Mouse (Mus musculus): ENCODE data around the gene Ip6k2.

Gene Ip6k2

GRCm38 (mm10) chr9:108820077-108820476, 36.5 kb downstream of the Ip6k2 start:
- in situ Hi-C loops (cut with MboI, MseI), result loop anchor here (10.0 kb wide), 1 partner anchor 1425 kb away; the partner anchor contains the start of gene Cspg5

- in situ Hi-C loops (cut with MboI, MseI), result loop anchor here (10.0 kb wide), 1 partner anchor 1421 kb away; the partner anchor contains the start of gene Cspg5
These were observed 40.6 kb downstream of the Ip6k2 start for GRCm38 (mm10) chr9:108824144-108824685.

- in situ Hi-C loops (cut with MboI, MseI), result loop anchor here (10.0 to 25.0 kb wide), 2 partner anchors 1012 to 1420 kb away; partner anchors contain the start of genes Camp, Cspg5 and Nme6
These were observed 41.3 kb downstream of the Ip6k2 start for GRCm38 (mm10) chr9:108824755-108825413.

GRCm38 (mm10) chr9:108825820-108826699, 42.5 kb downstream of the Ip6k2 start, which contains the start of gene Celsr3:
Celsr3 (plus strand) TSS chr9:108826320.
- in situ Hi-C loops (cut with MboI, MseI), result loop anchor here (10.0 to 25.0 kb wide), 2 partner anchors 1011 to 1419 kb away; partner anchors contain the start of genes Camp, Cspg5 and Nme6

- in situ Hi-C loops (cut with MboI, MseI), result loop anchor here (10.0 to 25.0 kb wide), 2 partner anchors 1010 to 1418 kb away; partner anchors contain the start of genes Camp, Cspg5 and Nme6
These were observed 43.2 kb downstream of the Ip6k2 start for GRCm38 (mm10) chr9:108826700-108827340.

GRCm38 (mm10) chr9:108827454-108827853, 43.9 kb downstream of the Ip6k2 start:
- in situ Hi-C loops (cut with MboI, MseI), result loop anchor here (10.0 to 25.0 kb wide), 2 partner anchors 1010 to 1417 kb away; partner anchors contain the start of genes Camp, Cspg5 and Nme6

GRCm38 (mm10) chr9:108827906-108828305, 44.3 kb downstream of the Ip6k2 start:
- in situ Hi-C loops (cut with MboI, MseI), result loop anchor here (10.0 to 25.0 kb wide), 2 partner anchors 1009 to 1417 kb away; partner anchors contain the start of genes Camp, Cspg5 and Nme6

GRCm38 (mm10) chr9:108831637-108832036, 48.0 kb downstream of the Ip6k2 start:
- in situ Hi-C loops (cut with MboI, MseI), result loop anchor here (25.0 kb wide), 1 partner anchor 1006 kb away; the partner anchor contains the start of genes Camp and Nme6

- in situ Hi-C loops (cut with MboI, MseI), result loop anchor here (25.0 kb wide), 1 partner anchor 1005 kb away; the partner anchor contains the start of genes Camp and Nme6
These were observed 49.0 kb downstream of the Ip6k2 start for GRCm38 (mm10) chr9:108832390-108833108.

GRCm38 (mm10) chr9:108842989-108843388, 59.4 kb downstream of the Ip6k2 start:
- in situ Hi-C loops (cut with MboI, MseI), result loop anchor here (25.0 kb wide), 1 partner anchor 994 kb away; the partner anchor contains the start of genes Camp and Nme6

GRCm38 (mm10) chr9:108845390-108845789, 61.8 kb downstream of the Ip6k2 start:
- in situ Hi-C loops (cut with MboI, MseI), result loop anchor here (25.0 kb wide), 1 partner anchor 992 kb away; the partner anchor contains the start of genes Camp and Nme6

- in situ Hi-C loops (cut with MboI, MseI), result loop anchor here (25.0 kb wide), 1 partner anchor 990 kb away; the partner anchor contains the start of genes Camp and Nme6
These were observed 63.8 kb downstream of the Ip6k2 start for GRCm38 (mm10) chr9:108847374-108847773.

GRCm38 (mm10) chr9:108848419-108848818, 64.8 kb downstream of the Ip6k2 start:
- in situ Hi-C loops (cut with MboI, MseI), result loop anchor here (25.0 kb wide), 1 partner anchor 989 kb away; the partner anchor contains the start of genes Camp and Nme6

GRCm38 (mm10) chr9:108852976-108853375, 69.4 kb downstream of the Ip6k2 start, which contains the start of gene Slc26a6:
Slc26a6 (plus strand) TSS chr9:108853283.
- in situ Hi-C loops (cut with MboI, MseI), result loop anchor here (10.0 kb wide), 1 partner anchor 242 kb away; the partner anchor contains the start of gene Plxnb1

- in situ Hi-C loops (cut with MboI, MseI), result loop anchor here (10.0 kb wide), 1 partner anchor 241 kb away; the partner anchor contains the start of gene Plxnb1
These were observed 70.1 kb downstream of the Ip6k2 start for GRCm38 (mm10) chr9:108853635-108854240.

GRCm38 (mm10) chr9:108854241-108854696, 70.7 kb downstream of the Ip6k2 start:
- in situ Hi-C loops (cut with MboI, MseI), result loop anchor here (10.0 kb wide), 1 partner anchor 241 kb away; the partner anchor contains the start of gene Plxnb1

GRCm38 (mm10) chr9:108855335-108855734, 71.7 kb downstream of the Ip6k2 start:
- in situ Hi-C loops (cut with MboI, MseI), result loop anchor here (5.0 to 10.0 kb wide), 2 partner anchors 62 to 239 kb away; partner anchors contain the start of gene Plxnb1
